ENCODE assay signal across 22 mouse cellular contexts in the genomic region with DNA sequence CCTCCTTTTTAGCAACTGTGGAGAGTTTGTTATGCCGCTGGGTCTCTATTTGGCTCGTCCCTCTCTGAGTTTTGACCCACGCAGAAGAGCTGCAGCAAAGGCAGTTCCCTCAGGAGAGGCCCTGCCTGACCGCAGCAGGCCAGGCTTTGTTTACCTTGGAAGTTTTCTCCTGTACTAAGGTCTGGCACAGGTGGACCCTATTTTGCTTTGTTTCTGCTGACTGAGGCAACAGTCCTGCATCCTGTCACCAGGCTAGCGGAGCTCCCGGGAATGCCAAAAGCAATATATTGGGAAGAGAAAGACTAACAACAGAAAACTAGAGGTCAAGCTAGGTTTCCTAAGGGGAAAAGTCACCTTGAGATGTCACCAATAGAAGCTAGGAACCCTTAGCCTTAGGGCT. TPM values are rescaled to one million over a fixed set of nuclear protein-coding genes. Genes with fewer than 3 reads are reported as not detected.
DNase-seq lines count a peak whose midpoint lies in the region; ATAC-seq and TF ChIP-seq lines count a peak whose summit lies in the region.
"Had no signal": no experiment of that assay in that cellular context is flagged by ENCODE, and none has a peak within 500 bp of the region (broad histone marks: within the 10 kb centered on the region; RNA-seq: fewer than 3 reads in every experiment).

No protein-coding gene starts in this region.

- intact Hi-C loops in heart, postnatal 36 days (cut with DNase I) = no loop called here
- intact Hi-C loops in heart, postnatal 25 days (cut with DNase I) = no loop called here

- H3K9me3 ChIP-seq in liver, embryonic 11.5 days (ENCODE audit: control insufficient read depth, low read length) = no peaks in the 10 kb centered on the region
- no peaks in the 10 kb centered on the region for H3K9me3 ChIP-seq in heart, embryonic 15.5 days (replicated peaks)
- H3K9me3 ChIP-seq: embryonic facial prominence, embryonic 13.5 days; forebrain, embryonic 12.5 days; hindbrain, embryonic 12.5 days had no signal

- no peak overlapping the region for H3K4me3 ChIP-seq in liver, adult 2 months (ENCODE audit: insufficient read depth, low read depth, low read length)
- H3K4me3 ChIP-seq in liver, embryonic 11.5 days (ENCODE audit: low read depth, low read length) = no peak overlapping the region
- no peak overlapping the region for H3K4me3 ChIP-seq in heart, embryonic 15.5 days
- H3K4me3 ChIP-seq: embryonic facial prominence, embryonic 13.5 days; forebrain, embryonic 12.5 days; hindbrain, embryonic 12.5 days had no signal

- H3K27me3 ChIP-seq in liver, adult 2 months (ENCODE audit: control insufficient read depth, insufficient read depth, low read length) = no peaks in the 10 kb centered on the region
- H3K27me3 ChIP-seq in liver, embryonic 11.5 days (replicated peaks; ENCODE audit: control insufficient read depth, insufficient read depth, low read length) = no peaks in the 10 kb centered on the region
- no peaks in the 10 kb centered on the region for H3K27me3 ChIP-seq in heart, embryonic 15.5 days
- H3K27me3 ChIP-seq: embryonic facial prominence, embryonic 13.5 days; forebrain, embryonic 12.5 days; hindbrain, embryonic 12.5 days; Patski had no signal

- H3K9ac ChIP-seq in liver, adult 2 months (ENCODE audit: low read depth, low read length) = no peak overlapping the region
- no peak overlapping the region for H3K9ac ChIP-seq in liver, embryonic 11.5 days (ENCODE audit: low read depth, low read length)
- H3K9ac ChIP-seq in heart, embryonic 15.5 days = no peak overlapping the region
- H3K9ac ChIP-seq: embryonic facial prominence, embryonic 13.5 days; forebrain, embryonic 12.5 days; hindbrain, embryonic 12.5 days had no signal

- no peaks in the 10 kb centered on the region for H3K79me2 ChIP-seq in liver, adult 2 months (ENCODE audit: control insufficient read depth, insufficient read depth, low read length)

- peak; percentile 39 to 76 for DNase-seq in heart, adult 18-20 months
- no peak for DNase-seq in heart, postnatal 36 days
- peak; percentile 58 for DNase-seq in liver, adult 2 months (ENCODE audit: extremely low read depth, low read depth, low spot score)
- DNase-seq in liver, embryonic 11.5 days (ENCODE audit: low spot score) = no peak
- DNase-seq in heart, postnatal 25 days (ENCODE audit: low spot score) = peak; percentile 22
- DNase-seq in adrenal gland, adult 2 months = no peak
- DNase-seq: cerebellum, adult 11 months; cerebellum, adult 8-10 months; cerebellum, postnatal 14 days; gastrocnemius, postnatal 14 days had no signal

- no peak for ATAC-seq in liver, embryonic 11.5 days (replicated peaks; ENCODE audit: low FRiP score)
- peak; percentile 72; the same call in 1 of the 2 replicates for ATAC-seq in heart, embryonic 15.5 days (replicated peaks; ENCODE audit: insufficient number of reproducible peaks, insufficient read depth, low FRiP score, low read depth)
- ATAC-seq in activated CD4-positive, CD25-positive, alpha-beta regulatory T cell, adult 4 months = no peak
- ATAC-seq: forebrain, embryonic 16.5 days; hindbrain, embryonic 16.5 days; inflammation-experienced regulatory T-cells, adult 6 months; intestine, postnatal 0 days; Patski had no signal

- H3K36me3 ChIP-seq in liver, adult 2 months (ENCODE audit: control insufficient read depth, insufficient read depth, low read length) = no peaks in the 10 kb centered on the region
- H3K36me3 ChIP-seq in liver, embryonic 11.5 days (ENCODE audit: control insufficient read depth, insufficient read depth, low read length) = no peaks in the 10 kb centered on the region
- no peaks in the 10 kb centered on the region for H3K36me3 ChIP-seq in heart, embryonic 15.5 days
- H3K36me3 ChIP-seq: forebrain, embryonic 12.5 days; hindbrain, embryonic 12.5 days had no signal

- TF ChIP-seq POLR2A in liver, adult 2 months (IDR thresholded peaks at IDR 0.05; ENCODE audit: extremely low read depth, insufficient read depth, low read length) = no peak

- no peak overlapping the region for H3K27ac ChIP-seq in liver, adult 2 months (replicated peaks; ENCODE audit: insufficient read depth, low read depth, low read length)
- no peak overlapping the region for H3K27ac ChIP-seq in liver, embryonic 11.5 days (ENCODE audit: low read depth, low read length)
- no peak overlapping the region for H3K27ac ChIP-seq in heart, embryonic 15.5 days
- H3K27ac ChIP-seq: forebrain, embryonic 12.5 days; hindbrain, embryonic 12.5 days had no signal

- H3K4me1 ChIP-seq in liver, adult 2 months (ENCODE audit: control insufficient read depth, insufficient read depth, low read length) = no peaks in the 10 kb centered on the region
- H3K4me1 ChIP-seq in liver, embryonic 11.5 days (replicated peaks; ENCODE audit: control insufficient read depth, insufficient read depth, low read length) = no peaks in the 10 kb centered on the region
- H3K4me1 ChIP-seq in heart, embryonic 15.5 days (replicated peaks) = peaks cover 6% of the 10 kb centered on the region; the same call in 1 of the 2 replicates
- H3K4me1 ChIP-seq: forebrain, embryonic 12.5 days; hindbrain, embryonic 12.5 days had no signal

- no peak for TF ChIP-seq CTCF in liver, adult 2 months (IDR thresholded peaks at IDR 0.05; ENCODE audit: low read depth, low read length)

- 19% methylated on average over 6 of the region's 6 CpGs for WGBS in liver, adult 2 months
- 83% methylated on average over 6 of the region's 6 CpGs for WGBS in liver, embryonic 11.5 days
- WGBS in heart, embryonic 15.5 days = 77% methylated on average over 6 of the region's 6 CpGs

- H3K4me2 ChIP-seq in liver, embryonic 11.5 days = no peak overlapping the region
- no peak overlapping the region for H3K4me2 ChIP-seq in heart, embryonic 15.5 days
- H3K4me2 ChIP-seq: embryonic facial prominence, embryonic 13.5 days; forebrain, embryonic 12.5 days; hindbrain, embryonic 12.5 days had no signal

RNA-seq across cellular contexts. Expression of a gene that starts 29.8 kb away (rescaled TPM):
- total RNA-seq in heart, adult 18-20 months (2021) = 1 to 10 TPM; 1.8 to 2.1 TPM
- total RNA-seq in heart, postnatal 36 days (2021) = 1 to 10 TPM; 3.1 TPM
- total RNA-seq in liver, adult 2 months (2014; rRNA removed) = under 0.01 and 0.07 TPM in 2 replicates
- not detected in 2 replicates for polyA plus RNA-seq in liver, adult 2 months (2012; rRNA removed)
- 0.84 and 0.96 TPM in 2 replicates for polyA plus RNA-seq in liver, embryonic 11.5 days (2014; fragmentation: Nextera tagmentation; extraction: Ambion mirVana)
- polyA plus RNA-seq in heart, embryonic 15.5 days (2015; fragmentation: Nextera tagmentation; extraction: Ambion mirVana) = 5.0 and 6.3 TPM in 2 replicates
- total RNA-seq in heart, postnatal 25 days (2021) = 1 to 10 TPM; 3.5 to 4.7 TPM
- total RNA-seq in adrenal gland, adult 2 months (2021) = under 1 TPM; 0.40 to 0.73 TPM
- polyA plus RNA-seq in adrenal gland, adult 2 months (2012; rRNA removed) = 1.1 and 2.9 TPM in 2 replicates
- polyA plus RNA-seq in activated CD4-positive, CD25-positive, alpha-beta regulatory T cell, adult 4 months (2017; shearing (Covaris generic)) = under 1 TPM in 1 of 2 experiments, not detected in 1; 0.74 TPM
- total RNA-seq: common myeloid progenitor, adult 5-6 weeks; MEL had no signal

Comparison
In these comparisons a context has a peak if more than half of its experiments do, and no peak if none do; other contexts are left out.
1. DNase-seq: peak in heart, adult 18-20 months (2 of 2), liver, adult 2 months (single experiment) and heart, postnatal 25 days (single experiment); none in heart, postnatal 36 days (0 of 2), liver, embryonic 11.5 days (single experiment) and adrenal gland, adult 2 months (single experiment).